Mouse (Mus musculus) erythroblast, embryonic 14.5 days (primary cell): ENCODE measurements around the gene Zfr2.

Experiments
- GATA1 ChIP-seq: IDR thresholded peaks from 2 replicates; pipeline ENCODE4 v1.6.1; 2012; ENCODE audit warnings: low read length, inconsistent platforms, mixed read lengths
- TAL1 ChIP-seq: IDR thresholded peaks from 3 replicates; pipeline ENCODE4 v1.6.1; 2012; ENCODE audit warnings: low read length, inconsistent platforms, mixed read lengths

DNA sequence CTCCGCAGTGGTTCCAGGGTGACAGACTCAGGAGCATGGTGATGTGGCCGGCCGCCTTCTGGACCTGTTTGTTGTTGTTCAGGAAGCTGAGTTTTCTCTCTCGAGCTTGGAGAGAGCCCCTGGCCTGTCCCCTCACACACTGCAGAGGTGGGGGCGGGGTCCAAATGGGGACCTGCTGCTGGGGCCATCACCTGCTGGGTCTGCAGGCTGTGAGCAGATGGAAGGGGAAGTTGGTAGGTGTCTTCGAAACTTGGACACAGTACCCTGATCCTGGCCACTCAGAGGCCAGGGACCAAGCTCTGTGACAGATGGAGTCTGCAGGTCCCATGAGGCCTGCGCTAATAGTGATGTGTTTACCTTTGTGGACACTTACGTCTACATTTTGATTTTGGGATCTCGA lies 68.4 kb downstream of the Zfr2 start:
- TF ChIP-seq TAL1 (no peak), GATA1 (no peak)
